Mouse (Mus musculus) urinary bladder, postnatal 10 days (tissue): Measurements from ENCODE around the gene Rdh11.
"Not testable (repeated sequence)": the region's sequence is repeated elsewhere in the genome, so short reads cannot be mapped to it uniquely, and the experiment has no call there.

Experiments used
- DNase-seq: peaks from one replicate; pipeline ENCODE4 v3.0.0; 2022; ENCODE audit warnings: low spot score

The Rdh11 gene

GRCm38 (mm10) chr12:79192193-79192592 lies at the start of gene Rdh11:
Gene Rdh11 (minus strand): TSS chr12:79192293.
- no peak for DNase-seq

GRCm38 (mm10) chr12:79235485-79236080 lies 43.5 kb upstream of the Rdh11 start:
- DNase-seq = no peak

GRCm38 (mm10) chr12:79217511-79217910 lies 25.4 kb upstream of the Rdh11 start:
- no peak for DNase-seq

DNA sequence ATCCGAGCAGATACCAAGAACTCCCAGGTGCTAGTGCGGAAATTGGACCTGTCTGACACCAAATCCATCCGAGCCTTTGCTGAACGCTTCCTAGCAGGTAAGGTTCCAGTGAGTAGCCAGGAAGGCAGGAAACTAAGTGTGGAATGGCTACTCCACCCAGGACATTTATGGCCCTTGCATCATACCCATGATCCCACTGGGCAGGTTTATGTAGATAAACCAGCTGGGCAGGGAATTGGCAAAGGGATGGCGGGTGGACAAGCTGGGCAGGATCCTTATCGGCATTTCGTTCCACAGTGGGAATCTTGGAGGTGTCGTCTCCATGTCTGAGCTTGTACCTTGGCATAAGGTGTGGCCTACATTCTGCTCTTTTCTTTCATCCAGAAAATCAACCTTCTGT lies 19.4 kb upstream of the Rdh11 start:
- DNase-seq = no peak

- no peak for DNase-seq
Observed at GRCm38 (mm10) chr12:79208703-79209464, 16.8 kb upstream of the Rdh11 start, which contains the start of gene Rdh12. Gene Rdh12 (plus strand): TSS chr12:79208914.

GRCm38 (mm10) chr12:79201882-79202281 lies 9.8 kb upstream of the Rdh11 start:
- no peak for DNase-seq

- no peak for DNase-seq
Observed at GRCm38 (mm10) chr12:79197105-79197504, 5.0 kb upstream of the Rdh11 start.

- DNase-seq = no peak
Observed at GRCm38 (mm10) chr12:79193441-79193840, 1.3 kb upstream of the Rdh11 start.

DNA sequence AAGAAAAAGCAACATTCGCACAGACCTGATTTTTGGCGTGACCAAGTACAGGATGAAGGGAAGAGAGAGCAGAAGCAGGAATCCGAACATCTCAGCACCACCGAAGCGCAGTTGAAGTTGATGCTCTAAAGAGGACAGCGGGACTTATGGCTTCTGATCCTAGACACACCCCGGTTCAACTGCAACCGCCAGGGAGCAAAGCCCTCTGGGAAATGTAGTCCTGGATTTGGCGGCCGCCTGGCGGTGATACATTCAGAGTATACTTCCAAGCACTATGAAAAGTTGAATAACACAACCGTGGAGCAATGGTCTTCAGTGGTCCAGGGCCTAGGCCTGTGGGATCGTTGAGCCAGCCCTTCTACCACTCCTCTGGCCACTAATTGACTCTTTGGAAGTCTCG lies 392 bp downstream of the Rdh11 start:
- DNase-seq = peak; percentile 16

DNA sequence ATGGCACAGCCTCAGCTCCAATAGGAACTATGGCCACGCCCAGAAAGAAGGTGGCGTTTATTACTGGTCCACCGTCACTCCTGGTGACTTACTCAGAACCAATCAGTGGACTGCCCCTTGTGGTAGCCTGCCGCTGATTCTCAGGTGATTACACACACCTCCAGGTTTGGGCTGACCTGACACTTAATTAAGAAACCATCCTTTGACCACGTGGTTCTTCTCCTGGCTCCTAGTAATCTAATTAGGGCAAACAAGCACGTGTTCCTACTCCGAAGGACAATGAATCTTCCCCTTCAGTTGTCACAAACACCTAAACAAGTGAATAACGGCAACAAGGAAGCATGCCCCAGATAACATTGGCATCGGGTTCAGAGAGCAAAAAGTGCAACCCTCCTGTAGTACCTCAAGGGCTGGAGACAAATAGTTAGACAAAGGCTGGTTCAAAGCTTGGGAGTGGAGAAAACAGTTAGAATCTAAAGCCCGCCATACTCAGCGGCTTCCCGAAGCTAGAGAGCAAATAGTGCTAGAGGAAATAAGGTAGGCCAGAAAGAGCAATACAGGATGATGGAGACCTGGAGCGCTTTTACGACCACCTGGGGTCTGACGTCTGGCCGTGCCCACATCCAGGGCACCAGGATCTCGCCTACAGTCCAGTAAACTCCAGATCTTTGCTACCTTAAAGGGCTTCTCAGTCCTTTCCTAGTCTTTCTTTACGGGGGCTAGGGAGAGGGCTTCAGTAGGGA lies 991 bp downstream of the Rdh11 start:
- DNase-seq = no peak

- not testable (repeated sequence) for DNase-seq
Observed at GRCm38 (mm10) chr12:79185160-79185559, 6.9 kb downstream of the Rdh11 start.

DNA sequence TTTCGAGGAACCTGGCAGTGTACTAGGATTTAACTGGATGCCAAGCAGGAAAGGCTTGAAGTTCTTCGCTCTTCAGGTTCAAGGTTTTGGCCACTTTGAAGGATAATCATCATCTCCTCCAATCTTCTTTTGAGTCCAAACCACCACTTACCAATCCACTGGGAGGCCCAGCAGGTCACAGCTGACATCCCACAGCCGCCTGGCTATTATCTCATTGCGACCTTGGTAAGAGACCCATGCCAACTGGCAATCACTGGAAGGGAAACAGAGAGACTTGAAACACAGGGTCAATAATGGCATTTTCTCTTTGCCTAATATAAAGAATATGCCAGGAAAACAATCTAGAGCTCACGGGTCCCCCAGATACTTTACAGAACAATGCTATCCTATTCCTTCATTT lies 16.1 kb downstream of the Rdh11 start:
- no peak for DNase-seq

GRCm38 (mm10) chr12:79173721-79174120 lies 18.4 kb downstream of the Rdh11 start:
- no peak for DNase-seq

DNA sequence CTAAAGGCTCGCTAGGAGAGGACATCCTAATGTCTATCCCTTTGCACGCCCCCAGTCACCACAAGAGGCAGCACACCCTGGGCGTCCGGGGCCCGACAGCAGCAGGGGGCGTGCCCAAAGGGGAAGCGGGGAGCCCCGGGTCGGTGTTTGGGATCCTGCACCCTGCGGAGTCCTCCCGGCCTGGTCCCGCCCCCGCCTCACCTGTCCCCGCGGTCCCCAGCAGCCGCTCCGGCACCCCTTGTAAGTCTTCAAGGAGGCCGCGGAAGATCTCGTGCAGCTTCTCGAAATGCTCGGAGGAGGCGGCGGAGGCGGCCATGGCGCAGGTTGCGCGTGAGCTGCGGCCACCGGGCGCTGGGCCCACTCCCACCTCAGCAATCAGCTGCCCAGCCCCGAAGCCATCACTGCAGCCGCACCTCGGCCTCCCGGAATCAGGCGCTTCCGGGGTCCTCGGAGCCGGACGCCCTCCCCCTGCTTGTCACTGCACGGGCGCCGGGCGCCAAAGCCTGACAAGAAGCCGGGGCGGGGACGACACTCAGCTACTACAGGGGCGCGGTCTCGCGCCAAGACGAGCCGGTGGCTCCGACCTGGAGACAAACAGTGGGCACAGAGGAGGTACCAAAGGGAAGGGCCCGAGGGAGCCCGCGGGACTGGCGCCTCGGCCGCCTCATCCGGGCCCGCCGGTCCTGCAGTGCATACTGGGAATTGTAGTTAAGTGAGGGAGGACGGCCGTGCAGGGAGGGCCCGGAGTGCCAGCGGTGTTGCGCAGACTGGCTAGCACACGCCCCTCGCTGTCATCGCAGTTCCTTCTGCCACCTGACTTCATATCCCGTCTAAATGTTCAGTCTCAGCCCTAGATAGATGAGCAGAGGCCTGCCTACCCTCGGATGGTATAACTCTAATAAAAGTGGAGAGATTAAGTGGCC lies 19.8 kb downstream of the Rdh11 start, which contains the start of gene Vti1b:
TSS of gene Vti1b (minus strand) at position 649 of the 923 bp plus-strand sequence.
- DNase-seq = peak; percentile 63

- DNase-seq = no peak
Observed at GRCm38 (mm10) chr12:79171269-79171995, 20.7 kb downstream of the Rdh11 start.

DNA sequence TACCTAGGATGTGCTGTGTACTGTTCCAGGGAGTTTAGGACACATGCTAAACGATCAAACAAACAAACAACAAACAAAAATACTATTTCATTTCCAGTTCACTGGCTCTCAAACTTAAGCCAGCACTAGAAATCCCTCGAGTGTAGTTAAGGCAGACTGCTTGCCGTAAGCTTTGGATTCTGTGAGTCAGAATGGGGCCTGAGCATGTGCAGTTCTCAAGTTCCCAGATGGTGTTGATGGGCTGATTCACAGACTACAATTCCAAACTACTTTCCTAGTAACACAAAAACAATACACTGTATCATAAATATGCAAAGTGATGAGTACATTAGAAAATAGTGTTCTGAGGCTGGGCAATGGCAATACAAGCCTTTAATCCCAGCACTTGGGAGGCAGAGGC lies 21.7 kb downstream of the Rdh11 start:
- DNase-seq = no peak

DNA sequence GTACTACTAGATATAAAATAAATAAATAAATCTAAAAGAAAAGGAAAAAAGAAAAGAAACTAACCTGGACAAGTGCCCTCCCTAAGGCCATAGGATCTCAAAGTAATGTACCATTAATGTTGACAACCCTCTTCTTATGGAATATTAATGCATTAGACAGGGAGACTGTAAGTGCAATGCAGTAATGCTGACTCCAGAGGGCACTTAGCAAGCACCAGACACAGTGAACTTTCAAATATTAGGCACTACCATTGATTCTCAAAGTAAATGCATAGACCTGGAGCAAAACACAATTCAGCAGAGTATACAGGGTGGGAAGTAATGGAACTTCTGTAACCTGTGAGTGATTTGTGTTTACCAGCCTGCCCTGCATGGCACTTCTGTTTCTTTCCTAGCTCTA lies 22.9 kb downstream of the Rdh11 start:
- DNase-seq = no peak

DNA sequence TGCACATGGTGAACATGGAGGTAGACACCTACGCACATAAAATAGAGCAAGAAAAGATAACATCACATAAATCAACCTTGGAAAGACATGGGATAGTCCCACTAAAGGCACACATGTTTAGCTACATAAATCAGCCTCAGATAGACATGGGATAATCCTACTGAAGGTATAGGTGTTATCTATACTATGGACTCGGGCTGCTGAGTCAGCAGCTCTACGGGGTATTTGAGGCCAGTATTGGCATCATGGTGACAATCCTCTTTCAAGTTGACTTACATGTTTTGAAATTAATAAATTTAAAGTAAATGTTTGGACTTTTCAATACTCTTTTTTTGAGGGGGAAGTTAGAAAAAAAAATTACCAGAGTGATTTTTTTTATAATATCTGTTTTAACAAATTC lies 29.2 kb downstream of the Rdh11 start:
- DNase-seq = no peak

GRCm38 (mm10) chr12:79149653-79150052 lies 42.4 kb downstream of the Rdh11 start:
- DNase-seq = no peak

DNA sequence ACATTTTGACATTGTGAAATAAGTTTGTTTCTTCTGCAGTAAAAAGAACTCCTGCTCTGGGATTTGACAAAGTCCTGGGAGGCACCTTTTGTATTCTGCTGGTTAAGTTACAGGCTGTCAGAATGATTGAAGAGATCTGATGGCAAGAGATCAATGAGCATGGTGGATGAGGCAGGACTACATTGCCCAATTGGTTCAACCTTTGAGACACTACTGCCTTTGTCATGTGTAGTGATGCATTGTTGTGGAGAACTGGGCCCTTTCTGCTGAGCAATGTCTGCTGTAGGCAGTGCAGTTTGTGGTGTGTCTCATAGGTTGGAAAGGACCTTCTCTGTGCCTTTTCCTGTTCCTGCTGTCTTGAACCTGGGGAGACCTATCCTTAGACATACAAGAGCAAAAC lies 50.7 kb downstream of the Rdh11 start:
- no peak for DNase-seq

- no peak for DNase-seq
Observed at GRCm38 (mm10) chr12:79140811-79141210, 51.3 kb downstream of the Rdh11 start.
